Mouse (Mus musculus) lung, postnatal 4 days (tissue): Measurements from ENCODE around the gene Fgf14.
"Not testable (repeated sequence)": the region's sequence is repeated elsewhere in the genome, so short reads cannot be mapped to it uniquely, and the experiment has no call there.

ENCODE experiments used
- DNase-seq, 2 experiments: peaks; one replicate each; pipeline ENCODE4 v3.0.0; 2021

Fgf14 gene

DNA sequence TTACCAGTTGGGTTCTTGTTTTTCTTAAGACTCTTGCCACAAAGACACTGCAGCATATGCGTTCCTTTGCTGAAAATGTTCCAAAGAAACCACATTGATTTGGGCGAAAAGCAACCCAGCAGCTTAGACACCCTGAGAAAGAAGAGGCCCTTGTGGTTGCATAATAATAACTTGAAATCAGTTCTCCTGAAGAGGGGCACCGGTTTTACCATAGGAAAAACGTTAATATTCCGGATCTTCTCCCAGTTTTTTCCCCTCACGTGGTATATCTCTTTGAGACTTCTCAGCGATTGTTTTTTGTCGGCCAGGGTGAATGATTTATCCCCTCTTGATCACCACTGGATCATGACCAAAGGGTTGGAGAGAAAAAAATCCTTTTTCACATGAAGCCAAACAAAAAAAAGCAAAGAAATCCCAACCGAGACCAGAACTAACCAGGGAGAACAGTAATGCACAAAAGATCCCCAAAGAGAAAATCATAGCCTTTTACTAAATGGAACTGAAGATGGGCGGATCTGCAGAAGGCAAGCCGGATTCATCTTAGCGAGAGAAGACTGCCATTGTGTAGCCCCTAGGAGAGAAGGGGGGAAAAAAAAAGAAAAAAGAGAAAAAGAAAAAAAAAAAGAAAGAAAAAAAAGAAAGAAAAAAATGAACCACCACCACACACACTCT is at the start of gene Fgf14:
TSS of gene Fgf14 (minus strand) at position 622 of the 672 bp plus-strand sequence.
- DNase-seq = no peak

DNA sequence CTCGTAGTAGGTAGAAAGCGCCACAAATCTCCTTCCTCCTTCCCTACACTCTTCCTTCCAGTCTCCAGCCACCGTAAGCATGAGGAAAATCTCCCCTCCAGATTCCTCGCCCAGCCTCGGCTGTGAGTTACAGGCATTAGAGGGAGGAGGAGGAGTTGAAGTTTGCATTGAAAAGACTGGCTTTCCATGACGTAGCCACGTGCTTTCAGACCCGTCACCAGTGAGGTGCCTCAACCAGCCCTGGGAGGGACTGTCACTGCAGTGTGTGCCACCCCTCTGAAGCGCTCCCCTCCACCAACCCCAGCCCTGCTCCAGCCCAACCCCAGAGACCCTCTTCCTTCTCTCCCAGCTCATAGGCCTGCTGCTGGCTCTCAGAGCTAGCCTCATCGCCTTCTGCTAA is 452 bp upstream of the Fgf14 start:
- no peak for DNase-seq

DNA sequence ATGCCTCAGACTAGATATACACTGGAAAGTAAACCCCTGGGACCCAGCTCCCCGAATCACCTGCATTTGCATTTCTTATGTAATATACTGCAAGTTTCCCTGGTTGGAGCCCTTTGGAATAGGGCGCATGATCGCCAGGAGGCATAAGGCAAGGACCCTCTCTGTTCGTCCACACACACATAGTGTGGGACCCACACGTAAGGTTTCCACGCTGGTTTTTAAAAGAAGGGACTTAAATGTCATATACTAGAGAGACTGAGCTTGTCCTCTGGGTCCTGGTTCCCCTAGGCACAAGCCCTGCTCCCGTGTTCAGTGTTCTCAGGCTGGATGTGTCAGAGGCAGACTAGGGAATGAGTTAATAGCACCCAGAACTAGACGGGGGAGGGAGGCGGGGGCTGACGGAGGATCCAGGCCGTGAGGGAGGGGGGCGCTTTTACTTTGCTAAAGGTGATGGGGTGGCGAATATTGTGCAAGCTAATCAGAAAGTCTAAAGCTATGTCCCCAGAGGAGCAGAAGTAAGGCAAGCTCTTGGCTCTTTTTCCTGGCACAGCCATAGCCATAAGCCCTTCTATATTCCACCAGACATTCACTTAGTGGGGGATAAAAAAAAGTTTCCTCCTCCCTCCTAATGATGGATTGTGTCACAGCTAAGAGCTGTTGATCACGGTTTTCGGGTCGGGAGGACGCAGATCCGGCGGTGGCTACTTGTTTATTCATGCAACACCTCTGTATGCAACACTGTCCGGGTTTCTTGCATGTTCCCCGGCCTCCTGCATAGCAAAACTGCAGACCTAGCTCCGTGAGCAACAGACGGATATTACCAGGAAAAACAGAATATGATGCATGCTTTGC is 1.0 kb downstream of the Fgf14 start:
- DNase-seq = no peak

DNA sequence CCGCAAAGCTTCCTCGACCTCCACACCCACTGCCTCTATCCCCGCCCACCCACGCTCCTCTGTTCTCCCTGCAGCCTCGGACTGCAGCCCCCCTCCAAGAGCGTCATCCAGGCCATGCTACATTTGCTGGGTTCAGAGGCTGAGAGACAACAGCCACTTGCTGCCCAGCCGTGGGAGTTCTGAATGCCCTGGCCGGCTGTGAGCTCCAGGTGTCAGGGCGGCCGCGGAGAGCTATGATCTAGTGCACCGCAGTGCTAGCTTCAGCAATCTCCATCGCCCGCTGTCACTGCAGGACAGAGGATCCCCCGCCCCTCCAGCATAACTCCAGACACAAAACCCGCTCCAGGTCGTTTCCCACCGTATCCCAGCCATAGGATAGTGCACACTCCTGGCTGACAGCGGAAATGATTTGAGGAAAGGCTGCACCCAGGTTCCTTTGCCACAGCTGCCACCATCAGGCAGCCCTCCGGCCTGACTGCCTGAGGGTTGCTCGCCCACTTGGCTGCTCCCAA is 1.7 kb downstream of the Fgf14 start:
- no peak for DNase-seq

DNA sequence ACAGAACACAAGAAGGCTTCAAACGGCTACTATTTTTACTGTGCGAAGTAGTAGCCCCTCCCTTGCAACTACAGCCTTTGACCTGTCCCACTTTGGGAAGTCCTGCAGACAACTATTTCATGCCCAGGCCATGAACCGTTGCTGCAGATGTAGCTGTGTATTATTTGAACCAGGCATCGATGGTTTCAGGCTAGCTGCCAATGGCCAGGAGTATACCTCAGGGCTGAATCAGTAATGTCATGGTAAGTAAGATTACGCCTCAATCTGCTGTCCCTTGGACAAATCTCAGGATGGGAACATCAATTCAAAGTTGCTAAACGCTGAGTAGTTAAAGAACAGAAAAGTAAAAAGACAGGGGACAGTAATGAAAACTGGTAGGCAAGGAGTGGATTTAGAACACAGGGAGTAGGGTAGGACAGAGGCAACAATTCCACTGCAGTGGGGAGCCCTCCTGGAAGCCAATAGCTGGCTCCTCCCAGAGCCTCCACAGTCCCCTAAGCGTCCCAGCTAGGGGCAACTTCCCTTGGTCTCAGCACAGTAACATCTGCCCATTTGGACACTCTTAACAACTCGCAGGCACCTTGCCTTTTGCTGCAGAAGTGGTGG is 2.3 kb downstream of the Fgf14 start:
- no peak for DNase-seq

DNA sequence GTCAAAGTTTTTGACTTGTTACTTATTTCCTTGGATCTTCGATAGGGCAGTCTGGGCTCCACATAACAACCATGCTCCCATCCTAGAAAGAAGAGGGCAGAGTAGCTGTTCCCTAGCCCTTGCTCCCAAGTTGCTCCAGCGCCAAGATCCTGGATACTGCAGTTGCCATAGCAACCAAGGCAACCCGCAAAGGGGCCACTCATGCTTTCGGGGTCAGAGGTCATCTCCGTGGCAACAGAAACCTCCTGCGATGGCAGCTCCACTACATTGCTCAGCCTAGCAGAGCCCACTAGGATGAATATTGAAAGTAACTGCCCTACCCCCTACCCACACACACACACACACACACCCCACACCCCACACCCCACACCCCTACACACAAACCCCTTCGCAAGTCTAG is 7.2 kb downstream of the Fgf14 start:
- no peak for DNase-seq

DNA sequence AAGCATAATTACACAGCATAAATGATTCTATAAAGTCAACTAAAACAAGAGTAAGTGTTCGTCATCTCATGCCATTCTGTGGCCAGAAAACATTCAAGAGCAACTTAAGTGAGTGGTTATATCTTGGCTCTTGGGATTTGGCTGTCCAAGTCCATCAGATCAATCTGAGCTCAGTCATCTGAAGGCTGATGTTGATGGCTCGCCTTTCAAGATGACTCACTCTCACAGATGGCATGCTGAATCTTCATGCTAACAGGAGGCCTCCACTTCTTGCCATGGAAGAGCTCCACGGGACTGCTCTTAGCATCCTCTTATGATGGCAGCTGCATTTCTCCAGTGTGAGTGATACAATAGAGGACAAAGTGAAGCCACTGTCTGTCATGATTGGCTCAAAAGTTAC is 34.1 kb downstream of the Fgf14 start:
- DNase-seq = no peak

DNA sequence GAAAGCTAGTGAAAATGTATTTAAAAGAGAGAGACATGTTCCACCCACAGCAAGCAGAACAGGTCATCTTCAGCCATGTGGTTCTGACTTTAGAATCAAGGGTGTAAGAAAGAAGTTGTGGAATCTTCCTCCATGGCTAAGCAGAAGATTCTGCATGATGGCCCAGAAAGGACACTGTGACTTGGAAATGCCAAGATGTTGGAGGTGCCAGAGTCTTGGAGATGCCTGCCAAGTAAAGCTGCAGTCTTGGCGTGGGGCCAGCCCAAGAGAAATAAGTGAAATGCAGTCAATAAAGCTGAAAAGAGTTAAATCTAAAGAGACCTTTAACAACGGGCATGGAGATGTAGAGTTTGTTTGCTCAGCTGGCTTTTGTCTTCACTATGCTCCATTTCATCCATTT is 42.0 kb downstream of the Fgf14 start:
- DNase-seq = no peak

DNA sequence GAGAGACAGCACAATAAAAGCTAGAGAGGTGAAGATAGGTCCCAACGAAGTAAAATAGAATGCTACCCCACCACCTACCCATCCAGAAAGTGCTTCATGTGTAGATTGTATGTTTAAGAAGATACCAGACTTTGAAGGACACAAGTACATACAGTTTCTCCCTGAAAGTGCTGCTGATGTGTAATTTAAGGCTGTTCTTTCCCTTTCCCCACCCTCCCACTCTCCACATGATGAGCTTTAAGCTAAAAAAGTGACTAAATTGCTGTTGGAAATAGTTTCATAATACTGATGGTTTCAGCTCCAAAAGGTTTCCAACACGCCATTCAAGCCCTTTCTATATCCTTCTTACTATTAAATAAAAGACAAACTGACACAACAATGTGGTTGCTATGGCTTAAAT is 63.5 kb downstream of the Fgf14 start:
- DNase-seq = no peak

DNA sequence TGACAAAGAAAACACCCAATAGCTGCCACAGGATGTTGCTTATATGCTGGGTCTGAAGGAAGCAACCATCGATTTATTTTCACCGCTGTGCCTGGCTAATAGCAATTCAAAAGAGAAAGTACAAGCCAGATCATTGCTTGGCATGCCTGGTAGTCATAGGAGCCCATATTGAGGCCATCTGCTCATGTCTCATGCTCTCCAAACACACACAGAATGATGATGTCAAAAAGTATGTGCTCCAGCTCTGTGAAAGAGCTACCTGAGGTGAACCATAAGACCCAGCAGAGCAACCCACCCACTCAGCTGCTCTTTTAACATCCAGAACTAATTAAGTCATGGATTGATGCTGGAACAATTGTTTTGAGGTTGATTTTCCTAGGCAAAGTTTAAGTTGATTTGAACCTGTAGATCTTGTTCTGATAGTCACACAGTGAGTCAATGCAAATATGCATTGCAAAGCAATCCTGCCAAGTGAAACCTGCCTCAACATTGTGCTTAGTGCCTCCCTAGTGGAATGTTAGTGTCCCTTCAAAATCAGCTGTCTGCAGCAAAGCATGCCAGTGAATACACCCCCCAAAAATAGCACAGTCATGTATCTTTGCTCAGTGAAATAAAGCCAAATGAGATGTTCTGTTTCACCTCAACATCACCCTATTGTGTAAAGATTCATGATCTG is 70.8 kb downstream of the Fgf14 start:
- DNase-seq = no peak

DNA sequence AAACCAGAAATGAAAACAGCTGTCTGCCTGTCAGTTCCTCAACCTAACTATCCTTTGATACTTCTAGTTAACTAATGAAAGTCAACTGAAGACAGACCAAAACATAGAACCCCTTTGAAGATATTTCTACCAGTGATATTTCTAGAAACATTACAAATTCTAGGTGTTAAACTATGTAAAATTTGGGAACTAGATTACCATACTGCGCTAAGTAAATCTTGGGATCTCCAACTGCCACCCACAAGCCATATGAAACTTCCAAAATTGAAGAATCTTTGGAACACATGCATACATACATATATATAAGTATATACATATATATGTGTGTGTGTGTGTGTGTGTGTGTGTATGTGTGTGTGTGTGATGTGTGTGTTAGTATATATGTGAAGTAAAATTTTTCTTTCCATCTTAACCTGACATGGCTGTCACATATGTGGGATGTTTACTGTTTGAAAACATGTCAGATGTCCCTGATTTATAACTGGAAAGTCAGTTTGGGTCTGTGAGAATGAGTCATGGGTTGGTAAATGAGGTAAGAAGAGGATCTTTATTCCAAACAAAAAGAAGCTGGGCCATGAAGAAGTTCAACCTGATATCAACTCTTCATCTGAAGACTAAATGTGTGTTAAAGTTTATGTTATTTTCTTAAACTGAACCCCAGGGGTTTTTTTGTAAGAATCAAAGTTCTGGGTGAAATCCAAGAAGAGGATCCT is 71.7 kb downstream of the Fgf14 start:
- DNase-seq = no peak

DNA sequence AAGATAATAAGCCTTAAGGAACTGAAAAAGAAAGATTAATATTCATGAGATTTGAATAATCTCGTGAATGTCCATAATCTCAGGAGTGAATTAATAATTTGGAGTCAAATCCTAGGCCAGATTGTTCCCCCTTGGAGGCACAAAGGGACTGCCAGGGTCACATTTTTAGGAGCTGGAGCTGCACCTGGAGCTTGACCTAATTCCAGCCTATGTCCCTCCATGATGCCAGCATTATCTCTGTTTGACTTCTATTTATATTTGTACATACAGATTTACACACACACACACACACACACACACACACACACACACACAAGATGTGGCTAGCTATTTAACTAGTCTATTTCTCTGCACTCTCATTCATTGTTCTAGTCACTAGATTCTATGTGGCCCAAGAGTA is 100.4 kb downstream of the Fgf14 start:
- no peak for DNase-seq

DNA sequence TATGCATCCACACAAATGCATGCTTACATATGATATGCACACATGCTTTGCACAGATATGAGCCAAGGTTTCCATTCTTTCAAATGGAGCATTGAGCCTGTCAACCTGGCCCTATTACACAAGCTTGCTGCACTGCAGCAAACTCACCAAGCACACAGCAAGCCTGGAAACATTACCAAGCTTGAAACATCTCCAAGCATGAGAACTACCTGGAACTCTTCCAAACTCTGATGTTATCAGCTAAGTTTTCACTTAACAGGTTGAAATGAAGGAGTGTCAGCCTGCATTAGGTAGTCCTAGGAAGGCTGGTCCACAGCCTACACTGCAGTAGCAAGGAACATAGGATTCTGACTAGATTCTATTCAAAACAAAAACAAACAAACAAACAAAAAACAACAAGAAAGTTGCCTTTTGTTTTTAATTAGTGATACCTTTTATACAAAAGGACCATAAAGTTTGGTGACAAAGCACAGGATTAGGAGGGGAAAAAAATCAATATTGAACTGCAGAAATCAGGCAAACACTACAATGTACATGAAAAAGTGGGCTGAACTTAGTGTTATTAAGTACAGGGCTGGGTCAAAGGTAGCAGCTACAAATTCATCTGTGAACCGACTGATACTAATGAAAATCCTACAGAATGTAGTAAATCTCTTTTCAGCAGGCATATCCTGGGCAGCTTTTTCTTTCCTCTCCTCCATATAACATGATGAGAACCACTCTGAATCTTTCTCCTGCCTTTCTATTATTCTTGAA is 101.6 kb downstream of the Fgf14 start:
- DNase-seq = no peak

DNA sequence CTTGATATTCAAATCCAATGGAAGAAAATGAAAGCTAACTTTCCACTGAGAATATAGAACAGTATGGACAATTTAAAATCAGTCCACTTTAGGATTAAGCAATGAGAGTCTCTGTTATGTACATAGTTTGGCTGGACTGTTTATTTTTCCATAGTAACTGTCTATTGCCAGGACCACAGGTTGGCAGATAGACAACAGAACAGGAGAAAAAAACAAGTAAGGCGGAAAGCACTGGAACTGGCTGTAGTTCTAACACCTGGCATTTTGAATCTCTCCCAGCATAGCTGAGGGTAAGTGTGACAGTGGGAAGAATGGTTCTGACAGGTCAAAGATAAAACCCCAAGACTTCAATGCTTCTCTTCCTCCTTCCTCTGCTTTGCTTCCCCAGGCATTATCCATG is 110.5 kb downstream of the Fgf14 start:
- DNase-seq = no peak

DNA sequence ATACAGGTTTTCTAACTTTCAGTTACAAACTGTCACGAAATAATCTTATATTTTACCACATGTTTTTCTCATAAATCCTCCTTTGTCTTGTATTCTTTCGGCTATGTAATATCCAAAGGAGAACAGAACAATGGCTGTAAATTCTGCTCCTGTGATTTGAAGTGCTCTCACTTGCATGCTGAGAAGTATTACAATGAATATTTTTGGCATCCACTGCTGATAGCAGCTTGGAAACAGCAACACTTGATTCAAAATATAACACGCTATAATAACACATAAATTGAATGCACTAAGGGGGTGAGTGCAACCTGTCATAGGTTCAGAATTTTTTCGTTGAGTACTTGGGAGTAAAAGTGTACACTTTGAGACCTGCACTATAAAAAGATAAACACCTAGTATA is 115.4 kb downstream of the Fgf14 start:
- DNase-seq = no peak

DNA sequence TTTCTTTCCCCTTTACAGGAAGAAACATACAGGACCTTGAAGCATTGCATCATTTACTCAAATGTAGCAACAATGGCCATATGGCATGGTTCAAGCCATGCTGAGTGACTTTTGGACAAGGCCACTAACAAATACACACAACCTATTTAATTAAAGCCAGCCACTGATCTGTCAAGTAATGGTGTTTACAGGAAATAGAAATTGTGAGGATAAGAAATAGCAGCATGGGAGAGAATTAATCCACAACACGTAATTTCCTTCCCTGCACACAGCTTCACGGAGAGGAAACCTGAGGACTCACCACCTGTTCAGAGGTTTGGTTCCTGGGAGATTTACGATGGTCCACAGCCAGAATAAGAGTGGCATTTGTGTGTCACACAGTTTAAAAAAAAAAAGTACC is 140.8 kb downstream of the Fgf14 start:
- no peak for DNase-seq

DNA sequence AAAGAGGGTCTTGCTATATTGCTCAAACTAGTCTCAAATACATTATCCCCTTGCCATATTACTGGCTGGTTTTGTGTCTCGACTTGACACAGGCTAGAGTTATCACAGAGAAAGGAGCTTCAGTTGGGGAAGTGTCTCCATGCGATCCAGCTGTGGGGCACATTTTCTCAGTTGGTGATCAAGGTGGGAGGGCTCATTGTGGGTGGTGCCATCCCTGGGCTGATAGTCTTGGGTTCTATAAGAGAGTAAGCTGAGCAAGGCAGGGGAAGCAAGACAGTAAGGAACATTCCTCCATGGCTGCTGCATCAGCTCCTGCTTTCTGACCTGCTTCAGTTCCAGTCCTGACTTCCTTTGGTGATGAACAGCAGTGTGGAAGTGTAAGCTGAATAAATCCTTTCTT is 141.6 kb downstream of the Fgf14 start:
- DNase-seq = not testable (repeated sequence)

DNA sequence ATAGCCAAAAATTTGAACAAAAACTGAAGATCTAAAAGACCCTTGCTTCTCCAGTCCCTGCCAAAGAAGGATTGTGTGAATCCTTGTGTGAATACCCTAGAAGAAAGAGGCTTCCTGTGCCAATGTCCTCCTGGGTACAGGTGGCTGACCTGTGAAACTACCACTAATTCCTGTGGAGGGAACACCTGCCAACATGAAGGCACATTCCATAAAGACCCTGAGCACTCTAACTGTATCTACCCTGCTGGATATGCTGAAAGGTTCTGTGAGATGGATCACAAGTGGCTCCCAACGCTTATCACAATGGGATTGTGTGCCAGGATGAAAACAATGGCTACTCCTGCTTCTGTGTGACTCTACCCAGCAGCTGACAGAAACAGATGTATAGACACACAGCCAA is 144.9 kb downstream of the Fgf14 start:
- DNase-seq = no peak

DNA sequence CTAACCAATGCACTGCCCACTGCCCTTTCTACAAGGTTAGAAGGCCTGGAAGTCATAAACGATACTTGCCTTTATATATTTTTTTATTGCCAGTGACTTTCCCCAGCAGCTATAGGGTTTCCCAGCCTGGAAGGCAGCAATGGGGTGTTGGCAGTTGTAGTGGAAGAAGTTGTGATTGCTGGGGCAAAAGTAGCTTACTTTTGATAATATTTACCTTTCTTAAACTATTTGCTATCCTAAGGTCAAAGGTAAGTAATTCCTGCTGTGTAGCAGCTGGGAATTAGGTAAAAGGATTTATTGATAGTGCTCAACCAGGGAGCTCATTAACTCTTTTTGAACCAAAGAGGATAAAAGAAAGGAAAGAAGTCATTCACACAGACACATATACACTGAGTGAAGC is 164.9 kb downstream of the Fgf14 start:
- DNase-seq = no peak

DNA sequence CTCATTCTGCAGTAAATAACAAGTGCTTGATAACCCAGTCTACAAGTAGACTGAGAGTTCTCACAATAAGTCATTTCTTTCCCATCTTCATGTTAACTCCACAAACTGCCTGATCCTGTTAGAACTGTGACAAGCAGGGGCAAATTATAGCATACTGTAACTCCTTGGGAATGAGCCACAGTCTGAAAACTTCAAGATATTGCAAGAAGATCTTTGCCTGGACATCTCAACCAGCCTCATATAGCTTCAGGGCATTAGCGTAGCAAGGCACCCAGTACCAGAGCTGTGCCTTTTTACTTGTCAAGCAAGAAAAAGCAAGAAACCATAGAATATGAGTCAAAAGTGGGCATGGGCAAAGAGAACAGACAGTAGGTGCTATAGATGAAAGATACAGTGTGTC is 188.0 kb downstream of the Fgf14 start:
- no peak for DNase-seq

DNA sequence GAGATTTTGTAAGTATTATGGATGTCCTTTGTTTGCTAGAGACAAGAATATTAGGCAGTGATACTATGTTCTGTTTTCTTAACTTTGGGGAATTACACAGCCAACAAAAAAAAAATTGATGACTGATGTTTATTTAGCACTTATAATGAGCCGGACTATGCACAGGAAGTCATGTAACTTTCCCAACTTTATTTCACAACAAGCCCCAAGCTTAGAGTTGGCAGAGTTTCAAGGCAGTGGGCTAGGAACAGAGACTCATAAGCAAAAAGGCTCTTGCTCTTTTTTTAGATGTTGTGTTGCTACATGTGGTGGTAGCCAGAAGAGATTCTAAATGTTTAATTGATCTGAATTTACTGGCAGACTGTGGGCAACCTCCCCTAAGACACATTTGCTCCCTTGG is 191.7 kb downstream of the Fgf14 start:
- DNase-seq = no peak
